Mouse (Mus musculus) liver, embryonic 11.5 days (tissue): ENCODE data around the gene Gprc5c. TPM values are rescaled to one million over a fixed set of nuclear protein-coding genes. Genes with fewer than 3 reads are reported as not detected.
A peak's percentile ranks its signal among the peaks of the same experiment; 100 is the strongest.
"Not testable (repeated sequence)": the region's sequence is repeated elsewhere in the genome, so short reads cannot be mapped to it uniquely, and the experiment has no call there.

Experiments used
- ATAC-seq: fragments of 200-750 bp; cut with Nextera tagmentation; replicated peaks from 2 replicates; pipeline ENCODE4 v1.8.0; 2017; ENCODE audit warnings: moderate number of reproducible peaks, mild to moderate bottlenecking, moderate TSS enrichment, moderate library complexity; ENCODE audit not compliant: low FRiP score
- DNase-seq: peaks from one replicate; pipeline ENCODE4 v3.0.0-alpha.2; 2017; ENCODE audit warnings: low spot score
- H3K27ac ChIP-seq: fragments of 300-500 bp; sonication (generic); 2 replicates; pipeline ENCODE4 v1.5.1; 2014; ENCODE audit warnings: mild to moderate bottlenecking, low read depth, low read length, control low read depth
- H3K27me3 ChIP-seq: fragments of 300-500 bp; sonication (generic); replicated peaks from 2 replicates; pipeline ENCODE4 v1.6.1; 2014; ENCODE audit warnings: low read length, mixed read lengths; ENCODE audit not compliant: control insufficient read depth, insufficient read depth
- H3K36me3 ChIP-seq: fragments of 300-500 bp; sonication (generic); 2 replicates; pipeline ENCODE4 v1.6.1; 2014; ENCODE audit warnings: mild to moderate bottlenecking, low read length, moderate library complexity, mixed read lengths; ENCODE audit not compliant: control insufficient read depth, insufficient read depth
- H3K4me1 ChIP-seq: fragments of 300-500 bp; sonication (generic); replicated peaks from 2 replicates; pipeline ENCODE4 v1.6.1; 2014; ENCODE audit warnings: low read length, mixed read lengths; ENCODE audit not compliant: control insufficient read depth, insufficient read depth
- H3K4me2 ChIP-seq: fragments of 300-500 bp; sonication (generic); 2 replicates; pipeline ENCODE4 v1.6.1; 2014; ENCODE audit warnings: mild to moderate bottlenecking, control low read depth, moderate library complexity
- H3K4me3 ChIP-seq: fragments of 300-500 bp; sonication (generic); 2 replicates; pipeline ENCODE4 v1.5.1; 2014; ENCODE audit warnings: low read depth, low read length, control low read depth
- H3K9ac ChIP-seq: fragments of 300-500 bp; sonication (generic); 2 replicates; pipeline ENCODE4 v1.6.1; 2014; ENCODE audit warnings: low read depth, low read length, control low read depth
- H3K9me3 ChIP-seq: fragments of 300-500 bp; sonication (generic); 2 replicates; pipeline ENCODE4 v1.6.1; 2016; ENCODE audit warnings: low read length, inconsistent platforms, mixed read lengths; ENCODE audit not compliant: control insufficient read depth
- WGBS: fragments of 180-500 bp; shearing (Covaris S2); extraction: QIAGEN DNeasy Blood & Tissue Kit; methylation state at CpG from one replicate; pipeline ENCODE4 v1.1.7; 2014; 5-methylcytosine and 5-hydroxymethylcytosine counted together
- polyA plus RNA-seq: library from polyadenylated mRNA; unstranded; fragments of >200 nt; fragmentation: Nextera tagmentation; extraction: Ambion mirVana; gene quantifications from 2 replicates; pipeline ENCODE4 v1.2.1, GENCODE M21; 2014

Gprc5c gene
- polyA plus RNA-seq, 1 experiment from 2014 or later: 20.2 TPM

GRCm38 (mm10) chr11:114898026-114898425 is 47.1 kb downstream of the Gprc5c start:
- no peak overlapping the region for H3K27ac ChIP-seq
- H3K4me1 ChIP-seq: peaks cover 12% of the 10 kb centered on the region; the same call in 1 of the 2 replicates
- H3K4me3 ChIP-seq: no peak overlapping the region
- WGBS: 58% methylated on average over 1 of the region's 1 CpGs
- no peaks in the 10 kb centered on the region for H3K9me3 ChIP-seq
- H3K4me2 ChIP-seq: no peak overlapping the region
- H3K9ac ChIP-seq: no peak overlapping the region
- no peaks in the 10 kb centered on the region for H3K36me3 ChIP-seq
- ATAC-seq (no peak), DNase-seq (no peak)
- H3K27me3 ChIP-seq: no peaks in the 10 kb centered on the region

DNA sequence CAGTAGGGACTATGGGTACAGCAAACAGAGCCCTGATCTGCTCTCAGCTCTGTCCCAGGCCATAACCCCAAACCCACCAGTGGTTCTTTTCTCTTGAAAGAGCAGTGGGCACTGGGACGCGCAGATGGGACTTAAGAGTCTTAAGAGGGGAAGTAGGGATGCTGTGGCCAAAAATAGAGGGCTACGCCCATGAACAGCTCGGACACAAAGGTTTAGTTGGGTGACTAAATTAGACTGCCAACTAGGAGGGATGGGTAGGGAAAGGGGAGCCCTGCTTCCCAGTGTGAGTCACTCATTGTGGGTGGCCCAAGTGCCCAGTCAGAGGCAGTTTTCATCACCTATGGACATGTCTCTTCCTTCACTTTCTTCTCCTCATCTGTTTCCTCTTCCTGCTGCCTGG is 52.3 kb downstream of the Gprc5c start:
- Histone ChIP-seq H3K9me3 (no peaks in the 10 kb centered on the region), H3K27me3 (no peaks in the 10 kb centered on the region), H3K4me3 (no peak overlapping the region), H3K9ac (no peak overlapping the region), H3K4me1 (peaks cover 7% of the 10 kb centered on the region), H3K27ac (no peak overlapping the region), H3K36me3 (no peaks in the 10 kb centered on the region), H3K4me2 (no peak overlapping the region)
- ATAC-seq (no peak), DNase-seq (no peak)
- WGBS: 78% methylated on average over 4 of the region's 4 CpGs

DNA sequence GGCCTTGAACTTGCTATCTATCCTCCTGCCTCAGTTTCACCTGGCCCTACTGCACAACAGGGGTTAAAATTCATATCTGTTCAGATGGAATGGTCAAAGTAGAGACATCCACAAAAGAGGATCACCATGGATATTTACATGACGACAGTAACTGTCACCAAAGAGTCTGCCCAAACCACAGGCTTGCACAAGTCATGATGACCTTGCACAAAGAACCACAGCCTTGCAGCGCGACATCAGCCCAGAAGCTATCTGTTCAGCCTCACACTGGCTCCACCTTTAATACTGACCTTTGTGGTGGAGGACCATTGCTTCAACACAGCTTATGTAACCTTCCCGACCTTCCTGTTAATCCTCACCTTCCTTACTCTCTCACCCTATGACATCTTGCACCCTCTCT is 56.6 kb downstream of the Gprc5c start:
- H3K9ac ChIP-seq: no peak overlapping the region
- no peak overlapping the region for H3K4me3 ChIP-seq
- no peaks in the 10 kb centered on the region for H3K36me3 ChIP-seq
- DNase-seq (no peak), ATAC-seq (peak; percentile 54; the same call in 1 of the 2 replicates)
- 38% methylated on average over 4 of the region's 4 CpGs for WGBS
- H3K4me1 ChIP-seq: peaks cover 7% of the 10 kb centered on the region
- no peaks in the 10 kb centered on the region for H3K9me3 ChIP-seq
- H3K27ac ChIP-seq: 0 out of 2 replicates have a peak overlapping the region, but pooled peaks have one; percentile 7
- H3K27me3 ChIP-seq: no peaks in the 10 kb centered on the region
- no peak overlapping the region for H3K4me2 ChIP-seq

DNA sequence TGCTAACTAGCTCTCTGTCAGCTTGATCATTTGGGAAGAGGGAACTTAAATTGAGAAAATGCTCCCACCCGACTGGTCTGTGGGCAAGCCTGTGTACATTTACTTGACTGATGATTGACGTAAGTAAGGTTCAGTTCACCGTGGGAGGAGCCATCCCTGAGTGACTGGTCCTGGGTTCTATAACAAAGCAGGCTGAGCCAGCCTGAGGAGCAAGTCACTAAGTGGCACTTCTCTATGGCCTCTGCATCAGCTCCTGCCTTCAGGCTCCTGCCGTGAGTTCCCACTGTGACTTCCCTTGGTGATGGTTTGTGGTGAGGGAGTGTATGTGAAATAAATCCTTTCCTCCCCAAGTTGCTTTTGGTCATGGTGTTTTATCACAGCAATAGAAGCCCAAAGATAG is 57.1 kb downstream of the Gprc5c start:
- Histone ChIP-seq H3K27me3 (no peaks in the 10 kb centered on the region), H3K9ac (no peak overlapping the region), H3K4me2 (no peak overlapping the region), H3K4me1 (peaks cover 7% of the 10 kb centered on the region), H3K36me3 (no peaks in the 10 kb centered on the region), H3K27ac (no peak overlapping the region), H3K9me3 (no peaks in the 10 kb centered on the region), H3K4me3 (no peak overlapping the region)
- WGBS: 37% methylated on average over 4 of the region's 4 CpGs
- DNase-seq (no peak), ATAC-seq (no peak)

GRCm38 (mm10) chr11:114909538-114909937 is 58.6 kb downstream of the Gprc5c start:
- not testable (repeated sequence) for H3K9ac ChIP-seq, H3K9me3 ChIP-seq, H3K27me3 ChIP-seq, DNase-seq, H3K36me3 ChIP-seq, H3K4me1 ChIP-seq, H3K4me2 ChIP-seq, H3K27ac ChIP-seq, H3K4me3 ChIP-seq, ATAC-seq
- 40% methylated on average over 3 of the region's 3 CpGs for WGBS

DNA sequence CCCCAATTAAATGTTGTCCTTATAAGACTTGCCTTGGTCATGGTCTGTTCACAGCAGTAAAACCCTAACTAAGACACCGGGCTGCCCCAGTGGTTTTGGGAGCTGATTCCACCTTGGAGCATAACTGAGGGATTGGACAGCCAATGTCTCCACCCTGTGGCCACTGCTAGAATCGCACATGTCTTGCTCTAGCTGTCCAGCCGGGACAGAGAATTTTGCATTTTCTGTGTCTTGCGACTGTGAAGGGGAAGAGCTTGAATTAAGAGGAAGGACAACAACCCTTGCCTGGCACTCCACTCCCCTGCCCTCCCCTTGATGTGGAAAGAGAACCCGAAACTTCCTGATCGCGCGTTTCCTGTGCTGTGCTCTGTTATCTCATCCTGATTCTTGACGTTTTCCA is 61.9 kb downstream of the Gprc5c start:
- DNase-seq: peak; percentile 69
- H3K27ac ChIP-seq: no peak overlapping the region
- H3K36me3 ChIP-seq: no peaks in the 10 kb centered on the region
- no peaks in the 10 kb centered on the region for H3K9me3 ChIP-seq
- no peak overlapping the region for H3K4me3 ChIP-seq
- no peak overlapping the region for H3K9ac ChIP-seq
- H3K4me2 ChIP-seq: no peak overlapping the region
- no peaks in the 10 kb centered on the region for H3K27me3 ChIP-seq
- H3K4me1 ChIP-seq: 0 out of 2 replicates have a peak, but pooled peaks cover 1% of the 10 kb centered on the region
- WGBS: 7% methylated on average over 9 of the region's 9 CpGs
- peak; percentile 68 for ATAC-seq

DNA sequence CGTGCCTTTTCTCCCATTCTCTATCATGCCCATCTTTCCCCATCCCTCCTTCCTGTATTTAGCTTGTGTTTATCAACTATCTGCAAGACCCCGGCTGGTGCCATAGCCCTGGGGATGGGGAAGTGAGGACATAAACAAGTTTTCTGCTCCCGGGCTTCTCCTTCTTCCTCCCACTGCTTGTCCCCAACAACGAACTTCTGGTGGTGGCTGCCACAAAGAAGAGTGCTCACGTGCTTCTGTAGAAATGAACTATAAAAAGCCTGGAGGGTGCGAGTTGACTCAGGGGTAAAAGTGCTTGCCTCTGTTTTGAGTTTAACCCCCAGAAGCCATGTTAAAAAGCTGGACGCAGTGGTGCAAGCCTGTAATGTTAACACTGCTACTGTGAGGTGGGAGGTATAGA is 64.0 kb downstream of the Gprc5c start:
- Histone ChIP-seq H3K4me3 (no peak overlapping the region), H3K4me1 (no peaks in the 10 kb centered on the region), H3K27ac (no peak overlapping the region), H3K9ac (no peak overlapping the region), H3K27me3 (no peaks in the 10 kb centered on the region), H3K36me3 (no peaks in the 10 kb centered on the region), H3K4me2 (no peak overlapping the region), H3K9me3 (no peaks in the 10 kb centered on the region)
- DNase-seq (no peak), ATAC-seq (no peak)
- WGBS: 26% methylated on average over 7 of the region's 7 CpGs

DNA sequence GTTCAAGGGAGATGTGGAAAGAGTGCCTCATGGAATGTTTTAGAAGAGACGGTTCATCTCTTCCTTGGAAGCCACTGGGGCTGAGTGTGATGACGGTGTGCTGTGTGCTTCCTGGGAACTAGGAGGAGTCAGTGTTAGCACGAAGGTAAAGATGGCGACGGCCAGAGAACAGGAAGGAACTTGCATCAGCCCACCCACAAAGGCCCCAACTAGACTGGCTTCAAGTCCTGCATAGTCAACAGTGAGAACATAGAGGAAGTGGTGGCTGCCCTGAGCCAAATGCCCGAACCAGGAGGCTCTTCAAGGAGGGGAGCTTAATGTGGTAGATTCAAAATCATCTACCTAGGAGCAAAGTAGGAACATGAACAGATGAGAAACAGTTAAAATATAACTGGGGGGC is 66.2 kb downstream of the Gprc5c start:
- H3K4me3 ChIP-seq: no peak overlapping the region
- no peak overlapping the region for H3K4me2 ChIP-seq
- 44% methylated on average over 6 of the region's 6 CpGs for WGBS
- no peaks in the 10 kb centered on the region for H3K27me3 ChIP-seq
- no peak overlapping the region for H3K27ac ChIP-seq
- H3K4me1 ChIP-seq: no peaks in the 10 kb centered on the region
- ATAC-seq (no peak), DNase-seq (no peak)
- no peaks in the 10 kb centered on the region for H3K36me3 ChIP-seq
- no peaks in the 10 kb centered on the region for H3K9me3 ChIP-seq
- no peak overlapping the region for H3K9ac ChIP-seq
